Mouse (Mus musculus) left cerebral cortex, adult 8-10 months (tissue): ENCODE data around the gene Psmf1. TPM values are rescaled to one million over a fixed set of nuclear protein-coding genes. Genes with fewer than 3 reads are reported as not detected.
A peak's percentile ranks its signal among the peaks of the same experiment; 100 is the strongest.

Experiments used
- DNase-seq, 2 experiments: peaks; one replicate each; pipeline ENCODE4 v3.0.0; 2022; ENCODE audit warnings: low spot score in 2 of 2
- total RNA-seq, 4 experiments: library from RNA; stranded (reverse); gene quantifications; 2 replicates each; pipeline ENCODE4 v1.2.4; 2022

Psmf1 gene
- total RNA-seq, 4 experiments from 2014 or later: 44.8 to 54.4 (median 48.6) TPM

DNA sequence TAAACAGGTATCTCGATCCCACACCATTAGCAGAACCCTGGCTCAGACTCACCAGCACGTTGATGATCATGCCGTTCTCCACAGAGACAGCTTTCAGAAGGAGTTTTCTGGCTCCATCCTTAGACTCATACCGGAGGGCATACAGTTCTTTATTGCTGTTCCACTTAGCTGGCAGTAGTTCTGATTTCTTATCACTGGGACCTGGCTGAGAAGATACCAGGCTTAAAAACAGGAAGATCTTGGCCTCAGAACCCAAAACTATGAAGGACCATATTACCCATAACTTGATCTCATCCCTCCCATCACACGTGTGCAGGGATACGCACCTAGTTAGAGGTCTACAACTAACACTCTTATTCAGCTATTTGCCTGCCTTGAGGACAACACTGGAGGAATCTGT is 8.6 kb downstream of the Psmf1 start:
- no peak for DNase-seq

- no peak for DNase-seq
These were observed 10.7 kb downstream of the Psmf1 start for GRCm38 (mm10) chr2:151733151-151733865.

DNA sequence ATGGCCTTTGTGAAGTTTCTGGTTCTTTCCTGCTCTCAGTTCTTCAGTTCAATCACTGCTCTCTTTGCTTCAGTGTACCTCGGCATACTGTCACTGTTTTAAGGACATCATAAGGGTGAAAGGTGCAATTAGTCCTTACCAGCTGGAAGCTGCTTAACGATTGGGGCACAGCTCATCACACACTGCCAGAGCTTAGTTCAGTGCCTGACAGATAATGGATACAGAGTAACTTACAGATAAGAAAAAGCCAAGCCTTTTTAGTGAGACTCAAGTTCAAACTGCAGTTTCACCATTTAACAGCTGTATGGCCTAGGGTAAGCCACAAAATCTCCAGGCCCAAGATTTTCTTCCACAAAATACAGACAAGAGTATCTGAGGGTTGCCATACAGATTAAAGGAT is 19.9 kb downstream of the Psmf1 start:
- DNase-seq: no peak

DNA sequence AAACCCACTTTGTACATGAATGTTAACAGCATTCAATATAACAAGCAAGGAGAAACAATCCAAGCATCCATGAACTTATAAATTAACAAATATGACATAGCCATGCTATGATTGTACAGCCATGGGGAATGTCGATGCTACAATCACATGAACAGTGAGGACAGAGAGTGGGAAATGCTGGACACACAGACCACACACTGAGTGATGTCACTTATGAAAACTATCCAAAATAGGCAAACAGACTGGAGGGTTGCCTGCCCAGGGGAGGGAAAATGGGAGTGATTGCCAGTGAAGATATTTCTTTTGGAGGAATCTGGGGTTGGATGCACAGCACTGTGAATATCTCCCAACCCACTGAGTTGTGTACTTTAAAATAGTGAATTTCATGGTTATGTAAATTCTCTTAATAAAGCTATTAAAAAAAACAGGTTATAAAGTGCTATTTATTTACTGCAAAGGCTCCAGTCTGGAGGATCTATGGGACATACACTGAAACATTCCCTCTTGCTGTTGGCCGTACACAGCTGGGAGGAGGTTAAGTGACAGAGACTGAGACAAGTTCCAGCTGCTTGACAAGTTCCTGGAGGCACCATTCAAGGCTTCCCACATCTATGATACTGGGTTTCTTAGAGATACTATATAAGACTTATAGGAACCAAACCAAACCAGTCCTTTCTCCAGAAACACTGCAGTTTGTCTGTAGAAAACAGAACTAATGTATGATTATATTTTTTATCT is 27.5 kb downstream of the Psmf1 start:
- DNase-seq: no peak

DNA sequence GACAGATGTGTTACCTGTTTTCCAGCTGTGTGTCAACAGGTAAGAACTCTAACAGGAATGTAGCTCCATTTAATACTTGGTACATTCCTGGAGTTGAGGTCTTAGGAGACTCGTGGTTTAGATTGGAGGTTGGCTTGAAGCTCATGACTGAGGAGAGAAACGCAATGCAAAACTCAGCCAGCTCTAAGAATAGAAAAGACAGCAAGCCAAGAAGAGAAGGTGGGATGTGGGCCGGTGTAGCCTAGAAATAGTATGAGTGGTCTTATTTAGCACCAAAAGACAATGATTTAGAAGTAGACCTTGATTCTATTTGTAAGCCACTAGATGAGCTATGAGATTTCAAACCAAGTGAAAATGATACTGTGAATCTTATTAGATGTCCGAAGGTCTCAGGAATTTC is 28.5 kb downstream of the Psmf1 start:
- DNase-seq: peak in 1 of 2 experiments; percentile 67

DNA sequence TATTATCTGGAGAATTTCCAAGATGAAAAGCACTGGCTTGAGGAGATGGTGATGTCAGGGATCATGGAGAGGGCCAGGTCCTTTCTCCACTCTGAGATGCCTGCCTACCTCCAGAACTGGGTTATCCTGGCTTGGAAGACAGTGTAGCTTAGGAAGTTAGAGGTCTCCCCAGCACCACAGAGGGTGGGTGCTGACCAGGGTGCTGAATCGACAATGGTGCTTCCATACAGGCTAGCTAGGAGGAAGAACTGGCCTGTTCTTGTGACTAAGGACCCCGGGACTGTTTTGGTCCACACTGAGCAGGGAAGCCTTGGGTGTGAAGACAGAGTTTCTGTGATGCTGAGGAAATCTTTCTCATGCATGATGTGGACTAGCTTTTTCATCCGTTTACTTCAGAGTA is 31.3 kb downstream of the Psmf1 start:
- no peak for DNase-seq

DNA sequence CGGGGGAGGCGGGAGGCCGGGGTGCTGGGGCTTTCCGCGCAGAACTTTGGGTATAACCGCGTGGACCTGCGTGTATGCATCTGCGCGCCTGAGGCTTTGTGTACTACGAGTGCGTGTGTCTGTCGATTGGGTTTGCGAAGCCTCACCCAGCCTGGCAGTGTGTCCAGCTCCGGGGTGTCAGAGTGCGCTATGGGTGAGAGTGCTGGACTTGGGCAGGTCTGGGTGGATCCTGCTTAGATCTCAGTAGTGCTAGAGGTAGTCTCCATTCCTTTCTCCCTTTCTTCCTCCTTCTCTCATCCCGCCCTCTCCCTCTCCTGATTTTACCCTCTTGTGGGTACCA is 41.2 kb downstream of the Psmf1 start:
- DNase-seq: no peak

DNA sequence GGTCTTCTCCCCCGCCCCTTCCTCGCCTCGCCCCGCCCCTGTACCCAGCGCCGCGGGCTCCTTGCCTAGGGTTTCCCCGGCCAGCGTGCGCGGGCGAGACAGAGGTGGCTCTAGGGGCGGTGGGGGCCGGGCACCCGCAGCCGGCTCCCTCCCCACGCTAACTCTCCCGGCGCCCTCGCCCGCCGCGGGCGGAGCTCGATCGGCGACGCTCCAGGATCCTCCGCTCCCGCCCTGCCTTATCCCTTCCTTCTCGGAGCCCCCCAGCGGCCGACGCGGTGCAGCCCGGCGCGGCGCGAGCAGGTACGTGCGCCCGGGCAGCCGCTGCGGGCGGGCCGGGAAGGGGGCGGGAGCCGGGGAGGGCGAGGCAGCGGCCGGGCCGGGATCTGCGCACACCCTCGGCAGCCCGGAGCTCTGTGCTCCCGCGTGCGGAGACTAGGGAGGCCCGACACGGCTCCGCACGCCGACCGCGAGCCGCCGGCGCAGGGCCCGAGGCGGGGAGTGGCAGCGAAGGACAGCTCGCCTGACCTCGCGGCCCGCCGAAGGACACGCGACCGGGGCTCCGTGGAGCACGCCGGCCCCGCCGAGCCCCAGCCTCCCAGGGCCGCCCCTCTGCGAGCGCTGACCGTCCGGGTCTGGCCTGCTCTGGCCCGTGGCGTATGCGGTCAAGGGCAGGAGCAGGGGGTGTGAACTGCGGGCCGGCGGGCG is 41.7 kb downstream of the Psmf1 start:
- no peak for DNase-seq

DNA sequence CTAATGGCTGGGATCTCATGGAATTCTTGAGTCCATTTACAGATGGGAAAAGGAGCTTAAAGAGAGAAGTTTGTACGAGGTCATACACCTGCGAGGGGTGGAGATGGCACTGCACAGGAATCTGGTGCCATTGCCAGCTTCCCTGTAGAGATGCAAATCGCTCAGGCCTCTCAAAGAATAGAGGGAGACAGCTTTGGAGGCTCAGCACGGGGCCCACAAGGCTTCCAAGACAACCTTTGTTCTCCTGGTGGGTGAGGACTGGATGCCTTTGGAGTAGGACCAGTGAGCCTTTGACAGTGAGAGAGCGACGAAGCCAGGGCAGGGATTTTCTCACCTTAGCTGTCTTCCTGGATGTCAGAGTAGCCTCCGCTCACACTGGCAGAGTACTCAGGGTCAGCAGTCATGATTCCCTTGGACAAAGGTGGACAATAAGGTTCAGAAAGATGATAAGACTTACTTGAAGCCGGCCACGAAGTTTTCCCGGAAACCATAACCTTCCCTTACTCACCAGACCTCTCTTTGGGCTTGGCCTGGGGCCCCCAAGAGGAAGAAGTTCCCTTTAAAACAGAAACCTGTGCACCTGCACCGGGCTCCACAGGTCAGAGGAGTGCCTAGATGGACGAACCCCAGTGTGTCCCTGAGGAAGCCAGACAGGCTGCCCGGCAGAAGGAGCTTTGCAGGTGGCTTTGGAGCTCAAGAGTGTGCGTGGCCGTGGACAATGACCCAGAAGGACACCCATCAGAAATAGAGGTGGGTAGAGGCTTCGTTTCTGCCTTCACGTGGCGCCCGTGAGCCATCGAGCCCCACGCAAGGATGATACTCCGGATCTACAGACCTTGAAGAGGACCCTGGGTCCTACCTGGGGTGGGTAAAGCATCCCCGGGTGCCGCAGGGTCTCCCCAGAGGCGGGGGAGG is 42.5 kb downstream of the Psmf1 start, which contains the start of gene Tmem74b:
TSS of gene Tmem74b (plus strand) at position 778 of the 915 bp plus-strand sequence.
- no peak for DNase-seq

GRCm38 (mm10) chr2:151682976-151683375 is 61.0 kb downstream of the Psmf1 start:
- no peak for DNase-seq

GRCm38 (mm10) chr2:151682357-151682756 is 61.6 kb downstream of the Psmf1 start:
- DNase-seq: no peak

DNA sequence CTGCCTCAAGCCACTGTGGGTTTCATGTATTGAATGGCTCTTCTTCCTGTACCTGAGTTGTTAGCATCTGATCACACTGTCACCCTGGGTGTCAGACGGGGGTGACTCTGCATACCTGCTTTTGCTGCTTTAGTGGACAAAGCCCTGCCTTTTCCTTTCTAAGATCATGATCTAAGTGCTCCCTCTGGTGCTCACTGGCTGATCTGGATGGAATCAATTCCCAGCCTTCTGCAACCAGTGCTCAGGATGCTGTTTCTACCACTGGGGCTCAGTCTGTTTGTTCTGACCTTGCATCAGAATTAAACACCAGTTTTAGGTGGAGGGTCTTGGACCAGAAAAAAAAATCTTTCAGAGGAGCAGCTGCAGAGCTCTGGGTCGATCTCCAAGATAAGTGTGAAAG is 67.8 kb downstream of the Psmf1 start:
- DNase-seq: no peak

DNA sequence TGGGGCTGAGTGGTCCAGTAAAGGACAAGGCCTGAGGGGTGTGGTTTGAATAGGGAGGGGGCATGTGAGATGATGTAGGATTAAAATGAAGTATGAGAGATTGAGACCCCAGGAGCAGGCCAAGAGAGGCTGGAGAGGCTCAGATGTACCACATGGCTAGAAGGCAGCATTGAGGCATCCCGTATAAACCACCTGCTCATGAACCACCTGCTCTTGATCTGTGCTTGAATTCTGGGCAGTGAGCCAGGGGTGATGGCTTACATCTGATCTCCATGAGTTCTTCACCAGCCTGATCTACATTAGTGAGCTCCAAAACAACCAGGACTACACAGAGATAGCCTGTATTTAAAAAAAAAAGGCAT is 73.0 kb downstream of the Psmf1 start:
- no peak for DNase-seq

DNA sequence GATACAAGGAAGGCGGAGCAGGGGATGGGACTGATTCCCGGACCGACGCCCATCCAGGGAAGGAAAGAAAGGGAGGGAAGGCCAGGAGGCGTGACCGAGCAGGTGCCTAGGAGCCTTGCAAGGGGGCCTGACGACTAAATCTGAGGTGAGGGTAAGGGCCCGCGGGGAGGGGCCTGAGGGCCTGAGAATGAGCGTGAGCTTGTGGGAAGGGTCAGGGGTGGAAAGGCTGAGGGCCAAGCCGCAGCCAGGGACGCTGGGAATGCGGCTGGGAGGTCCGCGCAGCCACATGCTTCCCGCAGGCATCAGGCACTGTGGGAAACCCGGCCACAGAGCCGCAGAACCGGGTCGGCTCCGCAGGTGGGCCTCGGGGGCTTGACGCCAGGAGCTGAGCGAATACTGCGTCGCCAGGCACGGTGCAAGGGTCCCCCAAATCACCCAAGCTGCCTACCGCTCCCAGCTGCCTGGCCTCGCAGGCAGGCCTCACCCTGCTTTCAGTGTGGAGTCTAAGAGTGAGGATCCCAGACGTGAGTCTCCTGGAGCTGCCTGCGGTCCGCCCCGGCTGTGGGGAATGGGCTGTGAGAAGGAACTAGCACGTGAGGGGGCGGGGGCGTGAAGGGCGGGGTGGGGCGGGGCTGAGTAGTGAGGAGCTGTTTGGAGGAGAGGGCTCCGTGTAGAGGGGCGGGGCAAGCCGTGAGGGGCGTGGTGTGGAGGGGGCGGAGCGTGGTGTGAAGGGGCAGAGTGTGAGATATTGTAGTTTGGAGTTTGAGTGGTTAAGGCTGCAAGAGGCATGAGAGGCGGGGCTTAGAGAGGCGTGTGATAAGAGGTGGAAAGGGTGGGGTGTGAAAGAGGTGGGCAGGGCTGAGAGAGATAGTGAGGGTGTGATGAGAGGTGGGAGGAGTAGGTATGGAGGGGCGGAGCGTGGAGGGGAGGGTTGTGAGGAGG is 73.7 kb downstream of the Psmf1 start:
- no peak for DNase-seq

- DNase-seq: no peak
These were observed 75.6 kb downstream of the Psmf1 start, which contains the start of gene Rad21l for GRCm38 (mm10) chr2:151668433-151668832. Gene Rad21l, minus strand, starts transcription at chr2:151668533.

Other genes with a start within 250 kb of the Psmf1 start
- gene Fkbp1a, start 201.7 kb downstream of the Psmf1 start, total RNA-seq: 100 to 1,000 TPM; 699 to 783 (median 759) TPM
- 1 to 10 TPM; 1.3 to 3.2 (median 2.4) TPM for gene Sdcbp2, start 171.6 kb downstream of the Psmf1 start, total RNA-seq
- 100 to 1,000 TPM; 275 to 336 (median 309) TPM for gene Snph, start 111.6 kb downstream of the Psmf1 start, total RNA-seq
- gene Rad21l, start 75.7 kb downstream of the Psmf1 start, total RNA-seq: 1 to 10 TPM; 1.8 to 2.5 (median 2.1) TPM
- gene Tmem74b, start 42.2 kb downstream of the Psmf1 start, total RNA-seq: 10 to 100 TPM in 2 of 4 experiments, 1 to 10 TPM in 2; 9.7 to 11.8 (median 10.4) TPM
- under 1 TPM in 1 of 4 experiments, not detected in 3; 0.37 TPM for gene Rspo4, start 98.7 kb upstream of the Psmf1 start, total RNA-seq
- gene Angpt4, start 167.0 kb upstream of the Psmf1 start, total RNA-seq: under 1 TPM in 1 of 4 experiments, not detected in 3; 0.14 TPM
- gene Fam110a, start 236.0 kb upstream of the Psmf1 start, total RNA-seq: 1 to 10 TPM; 6.7 to 7.6 (median 7.0) TPM